Comparison of ENCODE assay signal across 8 mouse cellular contexts in the genomic region with DNA sequence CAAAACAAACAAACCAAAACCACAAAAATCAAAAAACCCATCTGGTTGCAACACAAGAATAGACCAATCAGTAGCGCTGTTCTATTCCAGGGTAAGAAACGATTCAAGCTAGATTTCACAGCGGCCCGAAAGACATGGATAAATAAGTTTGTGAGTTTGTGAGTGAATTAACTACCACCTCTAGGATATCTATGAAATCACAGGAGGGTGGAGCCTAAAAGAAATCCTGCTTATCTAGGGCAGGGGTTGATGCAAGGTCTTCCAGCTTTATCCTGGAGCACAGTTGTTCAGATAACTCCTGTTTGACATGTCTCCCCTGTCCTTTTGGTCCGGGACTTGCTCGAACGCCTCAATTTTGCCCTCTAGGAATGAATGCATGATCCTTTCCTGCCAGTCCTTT. TPM values are rescaled to one million over a fixed set of nuclear protein-coding genes. Genes with fewer than 3 reads are reported as not detected.
DNase-seq lines count a peak whose midpoint lies in the region; ATAC-seq lines count a peak whose summit lies in the region.

No protein-coding gene starts in this region.

- H3K4me1 ChIP-seq in kidney, embryonic 14.5 days (ENCODE audit: control insufficient read depth, insufficient read depth, low read length) = peaks cover 16% of the 10 kb centered on the region
- peaks cover 17% of the 10 kb centered on the region for H3K4me1 ChIP-seq in hindbrain, embryonic 14.5 days (replicated peaks; ENCODE audit: control insufficient read depth, insufficient read depth, low read length)
- H3K4me1 ChIP-seq in midbrain, embryonic 14.5 days (ENCODE audit: control insufficient read depth, insufficient read depth, low read length) = peaks cover 15% of the 10 kb centered on the region

- H3K27me3 ChIP-seq in kidney, embryonic 14.5 days (ENCODE audit: control insufficient read depth, insufficient read depth, low read length) = no peaks in the 10 kb centered on the region
- no peaks in the 10 kb centered on the region for H3K27me3 ChIP-seq in hindbrain, embryonic 14.5 days (ENCODE audit: control insufficient read depth, insufficient read depth, low read length)
- H3K27me3 ChIP-seq in midbrain, embryonic 14.5 days (ENCODE audit: control insufficient read depth, insufficient read depth, low read length) = no peaks in the 10 kb centered on the region

- H3K4me3 ChIP-seq in kidney, embryonic 14.5 days (ENCODE audit: low read length) = peak overlapping the region; percentile 75
- peak overlapping the region; percentile 49 for H3K4me3 ChIP-seq in hindbrain, embryonic 14.5 days (replicated peaks; ENCODE audit: low read length)
- H3K4me3 ChIP-seq in midbrain, embryonic 14.5 days (replicated peaks; ENCODE audit: low read depth, low read length) = peak overlapping the region; percentile 52

- H3K9ac ChIP-seq in kidney, embryonic 14.5 days (ENCODE audit: low read depth, low read length) = peak overlapping the region; percentile 76; the same call in 1 of the 2 replicates
- peak overlapping the region; percentile 62 for H3K9ac ChIP-seq in hindbrain, embryonic 14.5 days
- H3K9ac ChIP-seq in midbrain, embryonic 14.5 days (replicated peaks; ENCODE audit: low read length) = peak overlapping the region; percentile 57

- 26% methylated on average over 7 of the region's 7 CpGs for WGBS in kidney, embryonic 14.5 days
- 31% methylated on average over 7 of the region's 7 CpGs for WGBS in hindbrain, embryonic 14.5 days
- WGBS in midbrain, embryonic 14.5 days = 27% methylated on average over 7 of the region's 7 CpGs

- no peak for ATAC-seq in kidney, embryonic 14.5 days (ENCODE audit: low FRiP score, low TSS enrichment)
- no peak for ATAC-seq in hindbrain, embryonic 14.5 days (ENCODE audit: low FRiP score)
- ATAC-seq in midbrain, embryonic 14.5 days (ENCODE audit: low FRiP score, low TSS enrichment) = peak; percentile 12; the same call in 1 of the 2 replicates
- no peak for ATAC-seq in cerebellum, adult (ENCODE audit: insufficient number of reproducible peaks, low FRiP score, low TSS enrichment)

- H3K27ac ChIP-seq in kidney, embryonic 14.5 days (ENCODE audit: low read depth, low read length) = no peak overlapping the region
- peak overlapping the region; percentile 90 for H3K27ac ChIP-seq in hindbrain, embryonic 14.5 days
- peak overlapping the region; percentile 84 for H3K27ac ChIP-seq in midbrain, embryonic 14.5 days (replicated peaks; ENCODE audit: low read depth, low read length)

- no peak for DNase-seq in kidney, adult 8-10 months
- peak; percentile 52 for DNase-seq in brain, adult 2 months (ENCODE audit: low read depth, low spot score)
- peak; percentile 47 for DNase-seq in hindbrain, embryonic 14.5 days (ENCODE audit: low spot score)
- DNase-seq in midbrain, embryonic 14.5 days = peak; percentile 45
- no peak for DNase-seq in urinary bladder, postnatal 4 days (ENCODE audit: low spot score in 2 of 2)
- DNase-seq in gastrocnemius, adult 18-20 months (ENCODE audit: low spot score) = no peak

- no peaks in the 10 kb centered on the region for H3K36me3 ChIP-seq in kidney, embryonic 14.5 days (ENCODE audit: control insufficient read depth, insufficient read depth, low read length)
- no peaks in the 10 kb centered on the region for H3K36me3 ChIP-seq in hindbrain, embryonic 14.5 days (replicated peaks; ENCODE audit: control insufficient read depth, insufficient read depth)
- H3K36me3 ChIP-seq in midbrain, embryonic 14.5 days (ENCODE audit: control insufficient read depth, insufficient read depth, low read length) = no peaks in the 10 kb centered on the region

- no peaks in the 10 kb centered on the region for H3K9me3 ChIP-seq in kidney, embryonic 14.5 days (ENCODE audit: control insufficient read depth, low read length)
- H3K9me3 ChIP-seq in hindbrain, embryonic 14.5 days (ENCODE audit: control insufficient read depth, low read length) = no peaks in the 10 kb centered on the region
- no peaks in the 10 kb centered on the region for H3K9me3 ChIP-seq in midbrain, embryonic 14.5 days (ENCODE audit: control insufficient read depth, low read length)

- H3K4me2 ChIP-seq in kidney, embryonic 14.5 days (replicated peaks; ENCODE audit: low read depth, low read length) = peak overlapping the region; percentile 77
- peak overlapping the region; percentile 87 for H3K4me2 ChIP-seq in hindbrain, embryonic 14.5 days (replicated peaks)
- peak overlapping the region; percentile 75 for H3K4me2 ChIP-seq in midbrain, embryonic 14.5 days (ENCODE audit: low read length)

RNA-seq across cellular contexts. Expression of a gene that starts 0.5 kb away (rescaled TPM):
- 69.2 and 71.4 TPM in 2 replicates for polyA plus RNA-seq in kidney, embryonic 14.5 days (2014; fragmentation: Nextera tagmentation; extraction: Ambion mirVana)
- polyA plus RNA-seq in hindbrain, embryonic 14.5 days (2014; fragmentation: Nextera tagmentation; extraction: Ambion mirVana) = 44.0 and 45.0 TPM in 2 replicates
- polyA plus RNA-seq in midbrain, embryonic 14.5 days (2014; fragmentation: Nextera tagmentation; extraction: Ambion mirVana) = 48.2 TPM in 2 replicates
- 10 to 100 TPM; 41.8 to 43.1 TPM for total RNA-seq in gastrocnemius, adult 18-20 months (2021)

RNA-seq across cellular contexts. Expression of a gene that starts 7.7 kb away (rescaled TPM):
- 36.5 and 37.7 TPM in 2 replicates for polyA plus RNA-seq in kidney, embryonic 14.5 days (2014; fragmentation: Nextera tagmentation; extraction: Ambion mirVana)
- 54.7 and 60.0 TPM in 2 replicates for polyA plus RNA-seq in hindbrain, embryonic 14.5 days (2014; fragmentation: Nextera tagmentation; extraction: Ambion mirVana)
- 53.5 and 56.5 TPM in 2 replicates for polyA plus RNA-seq in midbrain, embryonic 14.5 days (2014; fragmentation: Nextera tagmentation; extraction: Ambion mirVana)
- total RNA-seq in gastrocnemius, adult 18-20 months (2021) = 10 to 100 TPM; 75.0 to 76.2 TPM

RNA-seq across cellular contexts. Expression of a gene that starts 22.9 kb away (rescaled TPM):
- 13.3 and 19.7 TPM in 2 replicates for polyA plus RNA-seq in kidney, embryonic 14.5 days (2014; fragmentation: Nextera tagmentation; extraction: Ambion mirVana)
- 21.2 and 23.1 TPM in 2 replicates for polyA plus RNA-seq in hindbrain, embryonic 14.5 days (2014; fragmentation: Nextera tagmentation; extraction: Ambion mirVana)
- 23.8 and 24.1 TPM in 2 replicates for polyA plus RNA-seq in midbrain, embryonic 14.5 days (2014; fragmentation: Nextera tagmentation; extraction: Ambion mirVana)
- total RNA-seq in gastrocnemius, adult 18-20 months (2021) = 1 to 10 TPM; 5.6 to 6.3 TPM

RNA-seq across cellular contexts. Expression of a gene that starts 29.0 kb away (rescaled TPM):
- polyA plus RNA-seq in kidney, embryonic 14.5 days (2014; fragmentation: Nextera tagmentation; extraction: Ambion mirVana) = 5.4 and 13.7 TPM in 2 replicates
- polyA plus RNA-seq in hindbrain, embryonic 14.5 days (2014; fragmentation: Nextera tagmentation; extraction: Ambion mirVana) = 18.7 and 19.4 TPM in 2 replicates
- polyA plus RNA-seq in midbrain, embryonic 14.5 days (2014; fragmentation: Nextera tagmentation; extraction: Ambion mirVana) = 12.5 and 20.4 TPM in 2 replicates
- total RNA-seq in gastrocnemius, adult 18-20 months (2021) = 1 to 10 TPM; 3.3 to 3.8 TPM

RNA-seq across cellular contexts. Expression of a gene that starts 39.2 kb away (rescaled TPM):
- 675 and 707 TPM in 2 replicates for polyA plus RNA-seq in kidney, embryonic 14.5 days (2014; fragmentation: Nextera tagmentation; extraction: Ambion mirVana)
- polyA plus RNA-seq in hindbrain, embryonic 14.5 days (2014; fragmentation: Nextera tagmentation; extraction: Ambion mirVana) = 956 and 1,017 TPM in 2 replicates
- polyA plus RNA-seq in midbrain, embryonic 14.5 days (2014; fragmentation: Nextera tagmentation; extraction: Ambion mirVana) = 832 and 924 TPM in 2 replicates
- 1,000 to 10,000 TPM; 1,174 to 1,300 TPM for total RNA-seq in gastrocnemius, adult 18-20 months (2021)

Comparison
In these comparisons a context has a peak if more than half of its experiments do, and no peak if none do; other contexts are left out.
1. DNase-seq: peak in brain, adult 2 months (single experiment), hindbrain, embryonic 14.5 days (single experiment) and midbrain, embryonic 14.5 days (single experiment); none in kidney, adult 8-10 months (0 of 2), urinary bladder, postnatal 4 days (0 of 2) and gastrocnemius, adult 18-20 months (single experiment).
2. Peak in every context shown above with its lines, with median percentiles within 50 percentile points of each other: H3K4me2 ChIP-seq, H3K4me3 ChIP-seq and H3K9ac ChIP-seq.